Mouse (Mus musculus) Patski (cell line): ENCODE measurements around the gene Mfsd4b1. TPM values are rescaled to one million over a fixed set of nuclear protein-coding genes. Genes with fewer than 3 reads are reported as not detected.
A peak's percentile ranks its signal among the peaks of the same experiment; 100 is the strongest.
"Not testable (repeated sequence)": the region's sequence is repeated elsewhere in the genome, so short reads cannot be mapped to it uniquely, and the experiment has no call there.

Experiments used
- ATAC-seq: fragments of 100-300 bp; one replicate; pipeline ENCODE4 v1.8.0; 2021
- CTCF ChIA-PET: fragments of 350-600 bp; sonication (Branson Sonifier 250); formaldehyde crosslinking; loops from one replicate; lab custom pipeline; 2022; ENCODE audit warnings: inconsistent platforms; lab: Charles Lee
- POLR2A ChIA-PET: fragments of 350-600 bp; sonication (Branson Sonifier 250); formaldehyde crosslinking; loops from one replicate; lab custom pipeline; 2022; ENCODE audit warnings: antibody characterized with exemption, inconsistent platforms; lab: Charles Lee
- DNase-seq: peaks from one replicate; pipeline ENCODE4 v3.0.0-alpha.2; 2011; ENCODE audit warnings: low read depth, low spot score
- H3K27me3 ChIP-seq: fragments of 371-371 bp; one replicate; pipeline ENCODE4 v1.5.1; 2021
- CTCF ChIP-seq: fragments of 100-300 bp; IDR thresholded peaks from one replicate; pipeline ENCODE4 v1.5.1; 2021
- in situ Hi-C: fragments of 300-500 bp; cut with MboI; formaldehyde crosslinking; loops from 3 replicates; pipeline ENCODE4 v1.11.1; 2018; ENCODE audit warnings: low pct_unique_long_range_greater_than_20kb, mixed read lengths
- polyA plus RNA-seq: library from polyadenylated mRNA; unstranded; gene quantifications from one replicate; pipeline ENCODE4 v1.2.3, GENCODE M21; 2021

Gene Mfsd4b1
- polyA plus RNA-seq, 1 experiment from 2014 or later: 2.2 TPM

DNA sequence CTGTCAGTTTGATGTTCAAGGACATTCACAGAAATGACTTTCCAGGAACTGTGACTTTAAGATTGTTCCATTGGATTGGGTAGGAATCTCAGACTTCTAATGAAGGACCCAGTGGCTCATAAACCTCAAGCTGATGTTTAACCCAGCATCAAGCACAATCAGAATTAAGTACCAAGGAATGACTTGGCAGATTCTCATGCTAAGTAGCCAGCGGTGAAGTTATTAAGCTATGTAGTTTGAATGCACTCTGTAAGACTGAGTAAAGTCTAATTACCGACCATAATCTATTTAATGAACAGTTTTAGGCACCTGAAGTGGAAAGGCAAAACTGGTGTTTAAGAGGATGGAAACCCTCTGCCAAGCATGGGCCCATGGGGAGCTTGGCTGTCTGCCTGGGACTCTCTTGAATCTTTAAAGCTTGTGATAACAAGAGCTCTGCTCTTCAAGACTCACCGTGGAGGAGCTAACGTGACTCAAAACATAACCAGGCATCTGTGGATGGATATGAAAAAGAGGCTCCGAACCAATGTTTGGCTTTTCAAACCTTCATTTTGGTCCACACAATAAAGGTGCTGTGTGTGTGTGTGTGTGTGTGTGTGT lies 6.7 kb downstream of the Mfsd4b1 start:
- POLR2A ChIA-PET: no interaction called here
- DNase-seq: peak; percentile 57
- peak; percentile 39 for ATAC-seq
- H3K27me3 ChIP-seq: no peaks in the 10 kb centered on the region
- in situ Hi-C loops: no loop called here
- CTCF ChIA-PET: interaction anchor here (0.7 to 1.6 kb wide), 5 partner anchors 14 to 62 kb away, joined by 3 to 4 read pairs (median 3); no protein-coding TSS in a partner anchor
- TF ChIP-seq CTCF: no peak

DNA sequence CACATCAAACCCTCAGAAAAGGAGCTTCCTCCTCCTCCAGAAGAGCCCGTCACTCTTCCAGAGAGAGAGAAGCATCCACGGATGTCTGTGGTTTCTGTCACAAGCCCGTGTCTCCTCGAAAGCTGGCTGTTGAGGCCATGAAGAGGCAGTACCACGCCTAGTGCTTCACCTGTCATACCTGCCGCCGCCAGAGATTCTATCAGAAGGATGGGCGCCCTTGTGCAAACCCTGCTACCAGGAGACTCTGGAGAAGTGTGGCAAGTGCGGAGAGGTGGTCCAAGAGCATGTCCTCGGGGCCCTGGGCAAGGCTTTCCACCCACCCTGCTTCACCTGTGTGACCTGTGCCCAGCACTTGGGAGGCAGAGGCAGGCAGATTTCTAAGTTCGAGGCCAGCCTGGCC lies 15.5 kb downstream of the Mfsd4b1 start:
- ChIA-PET CTCF (no interaction called here), POLR2A (no interaction called here)
- TF ChIP-seq CTCF: no peak
- in situ Hi-C loops: no loop called here
- no peak for ATAC-seq
- H3K27me3 ChIP-seq: no peaks in the 10 kb centered on the region
- DNase-seq: no peak

DNA sequence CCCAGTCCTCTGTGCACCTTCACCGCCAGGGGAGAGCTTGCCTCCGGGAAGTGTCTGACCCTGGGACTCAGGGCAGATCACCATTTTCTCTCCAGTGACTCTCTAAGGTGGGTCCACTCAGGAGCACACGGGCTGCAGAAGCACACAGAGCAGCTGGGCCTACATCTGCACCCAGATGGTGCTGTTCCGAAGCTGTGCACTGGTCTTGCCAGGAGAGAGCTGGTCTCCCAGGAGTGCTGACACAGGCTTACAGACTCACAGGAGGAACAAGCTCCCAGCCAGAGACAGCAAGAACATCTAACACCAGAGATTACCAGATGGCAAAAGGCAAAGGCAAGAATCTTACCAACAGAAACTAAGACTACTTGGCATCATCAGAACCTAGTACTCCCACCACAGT lies 16.2 kb downstream of the Mfsd4b1 start:
- ATAC-seq, DNase-seq, POLR2A ChIA-PET, CTCF ChIA-PET, in situ Hi-C loops, H3K27me3 ChIP-seq: not testable (repeated sequence)

DNA sequence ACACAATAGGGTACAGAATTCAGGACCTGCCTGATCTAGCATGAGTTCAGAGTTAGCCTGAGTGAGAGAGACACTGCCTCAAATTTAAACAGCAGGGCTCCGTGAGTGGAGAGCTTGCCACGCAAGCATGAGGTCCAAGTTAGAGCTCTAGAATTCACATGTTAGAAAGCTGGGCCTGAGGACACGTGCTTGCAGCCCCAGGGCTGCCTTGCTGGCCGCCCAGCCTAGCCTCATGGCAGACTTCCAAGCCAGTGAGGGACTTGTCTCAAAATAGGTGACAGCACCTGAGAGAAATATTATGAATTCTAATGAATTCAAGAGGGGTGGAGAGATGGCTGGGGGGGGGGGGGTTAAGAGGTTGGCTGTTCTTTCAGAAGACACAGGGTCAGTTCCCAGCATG lies 17.1 kb downstream of the Mfsd4b1 start:
- ChIA-PET POLR2A (no interaction called here), CTCF (no interaction called here)
- DNase-seq: no peak
- no peak for TF ChIP-seq CTCF
- in situ Hi-C loops: no loop called here
- no peak for ATAC-seq
- H3K27me3 ChIP-seq: no peaks in the 10 kb centered on the region

DNA sequence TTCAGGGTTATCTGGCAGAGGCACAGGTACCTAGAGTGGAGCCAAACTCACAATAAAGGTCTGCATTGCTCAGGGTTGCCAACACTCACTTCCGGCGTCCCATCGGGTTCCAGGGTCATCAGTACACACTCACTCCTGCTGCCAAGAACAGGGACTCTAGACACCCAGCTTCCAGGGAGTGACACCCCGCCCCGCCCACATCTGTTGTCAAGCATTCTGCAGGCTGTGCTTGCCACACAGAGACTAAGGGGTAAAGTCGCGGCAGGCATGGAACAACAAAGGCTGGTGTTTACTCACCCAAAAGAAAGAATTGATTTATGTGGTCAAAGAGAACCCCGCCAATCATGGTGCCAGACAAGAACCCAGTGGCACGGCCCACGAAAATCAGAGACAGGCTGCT lies 18.1 kb downstream of the Mfsd4b1 start:
- H3K27me3 ChIP-seq: no peaks in the 10 kb centered on the region
- in situ Hi-C loops: no loop called here
- DNase-seq: no peak
- ChIA-PET CTCF (no interaction called here), POLR2A (no interaction called here)
- no peak for ATAC-seq
- TF ChIP-seq CTCF: no peak

DNA sequence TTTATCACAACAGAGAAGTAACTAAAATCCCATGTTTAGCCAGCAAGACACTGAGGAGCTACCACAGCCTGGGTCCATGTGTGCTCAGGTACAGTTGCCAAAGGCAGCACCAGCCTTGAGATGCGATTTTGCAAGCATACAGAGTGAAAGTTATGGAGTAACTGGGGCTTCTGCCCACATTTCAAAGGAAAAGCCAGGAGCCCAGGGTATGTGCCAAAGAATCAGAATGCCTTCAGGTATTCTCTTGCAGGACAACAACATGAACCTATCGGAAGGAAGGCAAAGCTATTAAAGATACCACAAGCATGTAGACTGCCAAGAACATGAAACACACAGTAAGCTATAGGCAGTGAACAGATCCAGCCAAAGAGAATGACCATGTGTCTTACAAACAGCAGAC lies 24.3 kb downstream of the Mfsd4b1 start:
- ATAC-seq (no peak), DNase-seq (no peak)
- no peaks in the 10 kb centered on the region for H3K27me3 ChIP-seq
- in situ Hi-C loops: no loop called here
- ChIA-PET POLR2A (no interaction called here), CTCF (no interaction called here)
- no peak for TF ChIP-seq CTCF

DNA sequence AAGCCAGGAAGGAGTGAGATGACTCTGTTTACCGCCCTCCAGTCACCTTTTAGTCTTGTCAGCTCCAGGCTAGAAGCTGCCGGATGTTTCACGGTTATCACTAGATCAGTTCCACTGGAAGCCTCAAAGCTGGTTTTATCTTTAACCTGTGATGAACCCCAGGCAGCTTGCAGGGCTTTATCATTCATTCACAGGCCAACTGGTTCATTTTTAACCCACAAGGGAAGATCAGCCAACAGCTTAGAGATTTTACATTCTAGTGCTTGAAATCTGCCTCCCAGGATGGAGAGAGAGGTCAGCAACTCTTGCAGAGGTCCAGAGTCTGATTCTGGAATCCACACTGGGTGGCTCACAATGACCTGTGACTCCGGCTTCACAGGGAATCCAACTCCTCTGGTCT lies 33.9 kb downstream of the Mfsd4b1 start:
- ChIA-PET POLR2A (interaction anchor here (0.8 kb wide), 1 partner anchor 30 kb away, joined by 3 read pairs; no protein-coding TSS in a partner anchor), CTCF (no interaction called here)
- ATAC-seq: no peak
- no peak for DNase-seq
- in situ Hi-C loops: no loop called here
- no peaks in the 10 kb centered on the region for H3K27me3 ChIP-seq
- no peak for TF ChIP-seq CTCF

DNA sequence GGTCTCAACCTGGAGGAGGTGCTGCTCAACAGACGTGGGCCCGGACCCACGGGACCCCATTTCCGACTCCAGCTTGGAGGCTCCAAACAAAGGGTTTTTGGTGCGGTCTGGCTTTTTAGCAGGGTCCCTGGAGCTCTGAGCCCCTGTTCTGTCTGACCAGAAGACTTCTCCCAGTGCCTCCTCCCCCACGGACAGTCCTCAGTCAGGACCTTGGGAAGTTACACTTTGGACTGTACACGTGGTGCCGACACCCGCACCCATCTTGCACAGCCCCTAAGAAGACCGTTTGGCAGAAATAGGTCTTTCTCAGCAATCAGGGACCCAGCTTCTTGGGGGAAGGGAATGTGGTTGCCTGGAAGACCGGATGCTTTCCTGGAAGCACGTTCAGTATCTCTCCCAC lies 38.6 kb downstream of the Mfsd4b1 start, which contains the start of gene Mfsd4b5:
Gene Mfsd4b5, minus strand, starts transcription at position 181 of the 400 bp plus-strand sequence.
- POLR2A ChIA-PET: no interaction called here
- no peak for ATAC-seq
- in situ Hi-C loops: no loop called here

DNA sequence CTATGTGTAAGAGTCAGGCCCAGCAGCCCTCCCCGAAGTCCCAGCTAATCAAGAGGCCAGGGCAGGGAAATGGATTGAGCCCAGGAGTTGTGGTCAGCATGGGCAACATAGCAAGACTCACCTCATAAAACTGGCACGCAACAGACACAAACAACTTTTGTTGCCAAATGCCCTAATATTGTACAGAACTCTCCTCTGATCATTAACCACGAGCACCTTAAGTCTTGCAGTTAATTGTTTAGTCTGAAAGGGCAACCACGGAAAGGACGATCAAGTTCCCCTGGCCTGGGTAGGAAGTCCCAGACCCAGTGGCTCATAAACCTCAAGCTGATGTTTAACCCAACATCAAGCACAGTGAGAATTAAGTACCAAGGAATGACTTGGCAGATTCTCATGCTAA lies 42.5 kb downstream of the Mfsd4b1 start:
- ChIA-PET CTCF (interaction anchor here (0.8 to 1.6 kb wide), 5 partner anchors 15 to 276 kb away, joined by 3 to 9 read pairs (median 3); no protein-coding TSS in a partner anchor), POLR2A (interaction anchor here (0.7 to 1.1 kb wide), 2 partner anchors 11 to 236 kb away, joined by 3 read pairs; no protein-coding TSS in a partner anchor)
- in situ Hi-C loops: no loop called here
- H3K27me3 ChIP-seq: no peaks in the 10 kb centered on the region
- TF ChIP-seq CTCF: no peak
- ATAC-seq (peak; percentile 93), DNase-seq (peak; percentile 96)

More for the DNA sequence above, 38.6 kb downstream of the Mfsd4b1 start, which contains the start of gene Mfsd4b5:
- no peaks in the 10 kb centered on the region for H3K27me3 ChIP-seq
- no peak for DNase-seq
- TF ChIP-seq CTCF: no peak
- CTCF ChIA-PET: no interaction called here

DNA sequence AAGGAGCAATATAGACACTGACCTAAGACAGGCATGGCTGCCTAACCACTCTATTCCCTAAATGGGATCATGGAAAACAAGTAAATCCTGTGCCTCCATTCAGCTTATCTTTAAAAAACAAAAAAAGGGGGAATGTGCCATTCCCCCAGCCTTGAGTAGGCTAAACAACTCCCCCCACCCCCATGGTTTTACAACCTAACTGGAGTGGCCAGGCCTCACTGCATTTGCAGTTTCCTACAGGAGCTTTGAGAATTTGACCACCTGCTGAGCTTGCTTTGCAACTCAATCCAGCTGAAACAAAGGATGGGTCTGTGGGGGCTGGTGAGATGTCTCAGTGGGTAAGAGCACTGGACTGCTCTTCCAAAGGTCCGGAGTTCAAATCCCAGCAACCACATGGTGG lies 46.8 kb downstream of the Mfsd4b1 start:
- POLR2A ChIA-PET: no interaction called here
- no peak for TF ChIP-seq CTCF
- H3K27me3 ChIP-seq: no peaks in the 10 kb centered on the region
- CTCF ChIA-PET: interaction anchor here (1.1 kb wide), 1 partner anchor 18 kb away, joined by 3 read pairs; the partner anchor contains the start of gene Mfsd4b3
- no peak for ATAC-seq
- DNase-seq: no peak
- in situ Hi-C loops: no loop called here

DNA sequence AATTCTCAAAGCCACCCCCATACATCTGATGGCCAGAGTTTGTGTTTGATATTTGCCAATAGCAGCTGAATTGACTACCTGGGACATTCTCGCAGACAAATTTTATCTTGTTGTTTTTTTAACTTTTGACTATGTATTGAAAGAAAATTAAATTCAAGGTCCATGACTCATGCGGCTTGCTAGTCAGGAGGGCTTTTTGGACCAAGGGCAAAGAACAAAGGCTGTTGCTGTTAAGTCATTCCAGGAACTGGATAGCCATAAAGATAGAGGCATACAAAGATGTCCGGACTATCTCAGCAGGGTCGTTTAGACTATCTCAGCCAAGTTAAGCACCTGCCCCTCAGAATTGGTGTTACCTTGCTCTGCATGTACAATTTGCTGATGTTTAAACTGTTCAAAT lies 47.7 kb downstream of the Mfsd4b1 start:
- no peak for TF ChIP-seq CTCF
- ATAC-seq (no peak), DNase-seq (no peak)
- CTCF ChIA-PET: interaction anchor here (1.1 kb wide), 1 partner anchor 18 kb away, joined by 3 read pairs; the partner anchor contains the start of gene Mfsd4b3
- POLR2A ChIA-PET: no interaction called here
- in situ Hi-C loops: no loop called here
- no peaks in the 10 kb centered on the region for H3K27me3 ChIP-seq
